In genomic region chr16:31617823-31618371, GRCm38 (mm10) we compare ENCODE assay signal across 9 mouse cellular contexts. TPM values are rescaled to one million over a fixed set of nuclear protein-coding genes. Genes with fewer than 3 reads are reported as not detected.
DNase-seq lines count a peak whose midpoint lies in the region; ATAC-seq and TF ChIP-seq lines count a peak whose summit lies in the region.
"Had no signal": no experiment of that assay in that cellular context is flagged by ENCODE, and none has a peak within 500 bp of the region (broad histone marks: within the 10 kb centered on the region; RNA-seq: fewer than 3 reads in every experiment).

No protein-coding gene starts in this region.

- H3K27me3 ChIP-seq in forebrain, embryonic 12.5 days, result no peaks in the 10 kb centered on the region
- H3K27me3 ChIP-seq in small intestine, adult 2 months (ENCODE audit: control insufficient read depth, insufficient read depth, low read length), result no peaks in the 10 kb centered on the region

- H3K27ac ChIP-seq in forebrain, embryonic 12.5 days, result peak overlapping the region; percentile 62
- no peak overlapping the region for H3K27ac ChIP-seq in small intestine, adult 2 months (ENCODE audit: insufficient read depth, low read depth, low read length)
- H3K27ac ChIP-seq: liver, embryonic 15.5 days had no signal

- DNase-seq in right cerebral cortex, adult 18-20 months, result peak; percentile 17
- no peak for DNase-seq in right cerebral cortex, postnatal 36 days (ENCODE audit: low spot score in 2 of 2)
- DNase-seq in heart, postnatal 36 days, result peak; percentile 60 to 63
- DNase-seq in layer of hippocampus, adult 11-12 months (ENCODE audit: low spot score), result peak; percentile 46
- DNase-seq in lung, postnatal 4 days, result peak; percentile 75 to 86
- DNase-seq in T-cell, adult 2 months (ENCODE audit: low spot score), result no peak

- 25% methylated on average over 10 of the region's 10 CpGs for WGBS in forebrain, embryonic 12.5 days
- WGBS in small intestine, adult 2 months, result 20% methylated on average over 10 of the region's 10 CpGs

- TF ChIP-seq POLR2A in small intestine, adult 2 months (IDR thresholded peaks at IDR 0.05; ENCODE audit: low read depth, low read length), result no peak

- intact Hi-C loops in heart, postnatal 36 days (cut with DNase I), result no loop called here

- no peak overlapping the region for H3K4me3 ChIP-seq in forebrain, embryonic 12.5 days (replicated peaks)
- peak overlapping the region; percentile 20; the same call in 1 of the 2 replicates for H3K4me3 ChIP-seq in small intestine, adult 2 months (ENCODE audit: low read depth, low read length)
- H3K4me3 ChIP-seq: liver, embryonic 15.5 days had no signal

- H3K4me2 ChIP-seq in forebrain, embryonic 12.5 days, result peak overlapping the region; percentile 3; the same call in 1 of the 2 replicates
- H3K4me2 ChIP-seq: liver, embryonic 15.5 days had no signal

- H3K4me1 ChIP-seq in forebrain, embryonic 12.5 days, result peaks cover 11% of the 10 kb centered on the region
- H3K4me1 ChIP-seq in small intestine, adult 2 months (ENCODE audit: control insufficient read depth, insufficient read depth, insufficient read length, low read length), result peaks cover 5% of the 10 kb centered on the region; the same call in 1 of the 2 replicates

- no peak for ATAC-seq in forebrain, embryonic 12.5 days (ENCODE audit: low FRiP score)

- peak overlapping the region; percentile 21; the same call in 1 of the 2 replicates for H3K9ac ChIP-seq in forebrain, embryonic 12.5 days
- H3K9ac ChIP-seq: liver, embryonic 15.5 days had no signal

- no peaks in the 10 kb centered on the region for H3K9me3 ChIP-seq in forebrain, embryonic 12.5 days
- H3K9me3 ChIP-seq: liver, embryonic 15.5 days had no signal

- H3K36me3 ChIP-seq in forebrain, embryonic 12.5 days (replicated peaks), result no peaks in the 10 kb centered on the region
- H3K36me3 ChIP-seq in small intestine, adult 2 months (ENCODE audit: control insufficient read depth, insufficient read depth, low read length), result no peaks in the 10 kb centered on the region
- H3K36me3 ChIP-seq: liver, embryonic 15.5 days had no signal

- no peak for TF ChIP-seq CTCF in small intestine, adult 2 months (IDR thresholded peaks at IDR 0.05; ENCODE audit: extremely low read depth, insufficient read length, insufficient replicate concordance, low read depth, low read length)

RNA-seq across cellular contexts. Expression of gene Dlg1, which starts 45.3 kb away (rescaled TPM):
- 29.5 and 39.8 TPM in 2 replicates for polyA plus RNA-seq in forebrain, embryonic 12.5 days (2016; fragmentation: Nextera tagmentation; extraction: Ambion mirVana)
- 10 to 100 TPM; 51.8 to 53.4 TPM for total RNA-seq in heart, postnatal 36 days (2021)
- 3.4 and 7.0 TPM in 2 replicates for polyA plus RNA-seq in small intestine, adult 2 months (2012; rRNA removed)

Comparison
In these comparisons a context has a peak if more than half of its experiments do, and no peak if none do; other contexts are left out.
1. DNase-seq: peak in right cerebral cortex, adult 18-20 months (single experiment), heart, postnatal 36 days (2 of 2), layer of hippocampus, adult 11-12 months (single experiment) and lung, postnatal 4 days (2 of 2); none in right cerebral cortex, postnatal 36 days (0 of 2) and T-cell, adult 2 months (single experiment).